Mouse (Mus musculus): ENCODE measurements around the gene Usp48.
"Not testable (repeated sequence)": the region's sequence is repeated elsewhere in the genome, so short reads cannot be mapped to it uniquely, and the experiment has no call there.

The Usp48 gene

GRCm38 (mm10) chr4:137593601-137594495 is at the start of gene Usp48:
TSS of gene Usp48 (plus strand) at chr4:137593755.
- ATAC-seq (ENCODE audit: low TSS enrichment) = peak; percentile 92

GRCm38 (mm10) chr4:137545568-137545967 is 48.0 kb upstream of the Usp48 start:
- ATAC-seq (ENCODE audit: low TSS enrichment) = no peak

GRCm38 (mm10) chr4:137546003-137546525 is 47.5 kb upstream of the Usp48 start:
- peak; percentile 57; the same call in 1 of the 2 replicates for ATAC-seq (ENCODE audit: low TSS enrichment)

- ATAC-seq (ENCODE audit: low TSS enrichment) = no peak
Measured at GRCm38 (mm10) chr4:137553466-137553865, 40.1 kb upstream of the Usp48 start.

- no peak for ATAC-seq (ENCODE audit: low TSS enrichment)
Measured at GRCm38 (mm10) chr4:137556673-137557210, 36.8 kb upstream of the Usp48 start.

GRCm38 (mm10) chr4:137569873-137570272 is 23.7 kb upstream of the Usp48 start:
- ATAC-seq (ENCODE audit: low TSS enrichment) = no peak

GRCm38 (mm10) chr4:137574469-137574868 is 19.1 kb upstream of the Usp48 start, which contains the start of gene Ldlrad2:
TSS of gene Ldlrad2 (minus strand) at chr4:137574569.
- no peak for ATAC-seq (ENCODE audit: low TSS enrichment)

GRCm38 (mm10) chr4:137577486-137577885 is 16.1 kb upstream of the Usp48 start:
- no peak for ATAC-seq (ENCODE audit: low TSS enrichment)

GRCm38 (mm10) chr4:137578181-137578845 is 15.2 kb upstream of the Usp48 start:
- peak; percentile 70 for ATAC-seq (ENCODE audit: low TSS enrichment)

- no peak for ATAC-seq (ENCODE audit: low TSS enrichment)
Measured at GRCm38 (mm10) chr4:137579789-137580188, 13.8 kb upstream of the Usp48 start.

- ATAC-seq (ENCODE audit: low TSS enrichment) = no peak
Measured at GRCm38 (mm10) chr4:137580299-137580698, 13.3 kb upstream of the Usp48 start.

GRCm38 (mm10) chr4:137581815-137582214 is 11.7 kb upstream of the Usp48 start:
- no peak for ATAC-seq (ENCODE audit: low TSS enrichment)

- not testable (repeated sequence) for ATAC-seq (ENCODE audit: low TSS enrichment)
Measured at GRCm38 (mm10) chr4:137589095-137589494, 4.5 kb upstream of the Usp48 start.

GRCm38 (mm10) chr4:137589586-137589985 is 4.0 kb upstream of the Usp48 start:
- ATAC-seq (ENCODE audit: low TSS enrichment) = no peak

GRCm38 (mm10) chr4:137590961-137591360 is 2.6 kb upstream of the Usp48 start:
- ATAC-seq (ENCODE audit: low TSS enrichment) = no peak

GRCm38 (mm10) chr4:137594496-137595270 is 1.1 kb downstream of the Usp48 start:
- no peak; the same call in 1 of the 2 replicates for ATAC-seq (ENCODE audit: low TSS enrichment)

- no peak for ATAC-seq (ENCODE audit: low TSS enrichment)
Measured at GRCm38 (mm10) chr4:137597098-137597630, 3.6 kb downstream of the Usp48 start.

GRCm38 (mm10) chr4:137598577-137598976 is 5.0 kb downstream of the Usp48 start:
- ATAC-seq (ENCODE audit: low TSS enrichment) = no peak

- ATAC-seq (ENCODE audit: low TSS enrichment) = no peak
Measured at GRCm38 (mm10) chr4:137603449-137604171, 10.1 kb downstream of the Usp48 start.

- ATAC-seq (ENCODE audit: low TSS enrichment) = no peak
Measured at GRCm38 (mm10) chr4:137607023-137607422, 13.5 kb downstream of the Usp48 start.

- no peak for ATAC-seq (ENCODE audit: low TSS enrichment)
Measured at GRCm38 (mm10) chr4:137609281-137609680, 15.7 kb downstream of the Usp48 start.

Data from frontal cortex, adult (tissue).